Mouse (Mus musculus) midbrain, embryonic 11.5 days (tissue): ENCODE results near the gene Cdca3. TPM values are rescaled to one million over a fixed set of nuclear protein-coding genes. Genes with fewer than 3 reads are reported as not detected.
A peak's percentile ranks its signal among the peaks of the same experiment; 100 is the strongest.
"Not testable (repeated sequence)": the region's sequence is repeated elsewhere in the genome, so short reads cannot be mapped to it uniquely, and the experiment has no call there.

Experiments used
- ATAC-seq: fragments of 200-750 bp; cut with Nextera tagmentation; 2 replicates; pipeline ENCODE4 v1.8.0; 2017; ENCODE audit warnings: moderate TSS enrichment, moderate library complexity; ENCODE audit not compliant: low FRiP score
- DNase-seq: peaks from one replicate; pipeline ENCODE4 v3.0.0; 2015; ENCODE audit warnings: low spot score; ENCODE audit errors: missing footprints
- H3K27ac ChIP-seq: fragments of 300-500 bp; sonication (generic); 2 replicates; pipeline ENCODE4 v1.5.1; 2014; ENCODE audit warnings: low read depth, low read length
- H3K27me3 ChIP-seq: fragments of 300-500 bp; sonication (generic); 2 replicates; pipeline ENCODE4 v1.6.1; 2014; ENCODE audit warnings: mild to moderate bottlenecking, low read length, moderate library complexity, mixed read lengths; ENCODE audit not compliant: control insufficient read depth, insufficient read depth
- H3K36me3 ChIP-seq: fragments of 300-500 bp; sonication (generic); 2 replicates; pipeline ENCODE4 v1.6.1; 2014; ENCODE audit warnings: mild to moderate bottlenecking, low read length, moderate library complexity, mixed read lengths; ENCODE audit not compliant: control insufficient read depth, insufficient read depth
- H3K4me1 ChIP-seq: fragments of 300-500 bp; sonication (generic); 2 replicates; pipeline ENCODE4 v1.6.1; 2014; ENCODE audit warnings: low read length; ENCODE audit not compliant: control insufficient read depth, insufficient read depth
- H3K4me2 ChIP-seq: fragments of 300-500 bp; sonication (generic); 2 replicates; pipeline ENCODE4 v1.6.1; 2014; ENCODE audit warnings: mild to moderate bottlenecking, moderate library complexity
- H3K4me3 ChIP-seq: fragments of 300-500 bp; sonication (generic); 2 replicates; pipeline ENCODE4 v1.5.1; 2014; ENCODE audit warnings: low read depth, low read length
- H3K9ac ChIP-seq: fragments of 300-500 bp; sonication (generic); 2 replicates; pipeline ENCODE4 v1.6.1; 2014; ENCODE audit warnings: low read length
- H3K9me3 ChIP-seq: fragments of 300-500 bp; sonication (generic); 2 replicates; pipeline ENCODE4 v1.6.1; 2016; ENCODE audit warnings: low read length; ENCODE audit not compliant: control insufficient read depth
- WGBS: fragments of 180-500 bp; shearing (Covaris S2); extraction: QIAGEN DNeasy Blood & Tissue Kit; methylation state at CpG from one replicate; pipeline ENCODE4 v1.1.7; 2014; 5-methylcytosine and 5-hydroxymethylcytosine counted together
- polyA plus RNA-seq: library from polyadenylated mRNA; unstranded; fragments of >200 nt; fragmentation: Nextera tagmentation; extraction: Ambion mirVana; gene quantifications from 2 replicates; pipeline ENCODE4 v1.2.1, GENCODE M21; 2014

Cdca3 gene
- polyA plus RNA-seq, 1 experiment from 2014 or later, result 244 TPM

GRCm38 (mm10) chr6:124795781-124796180 lies 33.6 kb upstream of the Cdca3 start:
- DNase-seq (peak; percentile 61), ATAC-seq (no peak)
- no peaks in the 10 kb centered on the region for H3K4me1 ChIP-seq
- H3K27me3 ChIP-seq, result no peaks in the 10 kb centered on the region
- no peak overlapping the region for H3K4me2 ChIP-seq
- no peak overlapping the region for H3K4me3 ChIP-seq
- 86% methylated on average over 4 of the region's 4 CpGs for WGBS
- H3K36me3 ChIP-seq, result no peaks in the 10 kb centered on the region
- no peak overlapping the region for H3K27ac ChIP-seq
- no peaks in the 10 kb centered on the region for H3K9me3 ChIP-seq
- H3K9ac ChIP-seq, result no peak overlapping the region

DNA sequence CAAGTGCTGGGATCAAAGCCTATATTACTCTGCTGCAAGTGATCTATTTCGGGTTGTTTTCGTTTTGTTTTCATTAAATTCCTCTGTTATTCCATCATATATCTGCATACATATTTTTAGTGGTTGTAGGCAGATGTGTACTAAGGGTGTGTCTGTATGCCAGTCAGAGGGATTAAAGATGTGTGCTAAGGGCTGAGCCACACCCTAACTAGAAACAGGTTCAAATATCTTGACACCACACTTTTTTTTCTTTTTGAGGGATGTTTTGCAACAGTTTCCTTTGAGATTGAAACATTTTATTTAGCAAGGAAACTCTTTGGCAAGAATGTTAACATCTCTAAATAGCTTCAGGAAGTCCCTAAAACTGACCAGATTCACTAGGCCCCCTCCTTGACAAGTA lies 33.1 kb upstream of the Cdca3 start:
- H3K4me1 ChIP-seq, result no peaks in the 10 kb centered on the region
- H3K4me2 ChIP-seq, result no peak overlapping the region
- H3K4me3 ChIP-seq, result no peak overlapping the region
- no peak overlapping the region for H3K27ac ChIP-seq
- peak; percentile 23 for DNase-seq
- no peaks in the 10 kb centered on the region for H3K36me3 ChIP-seq
- ATAC-seq, result no peak
- no peaks in the 10 kb centered on the region for H3K9me3 ChIP-seq
- no peak overlapping the region for H3K9ac ChIP-seq
- no peaks in the 10 kb centered on the region for H3K27me3 ChIP-seq
- WGBS, result 77% methylated on average over 2 of the region's 2 CpGs

DNA sequence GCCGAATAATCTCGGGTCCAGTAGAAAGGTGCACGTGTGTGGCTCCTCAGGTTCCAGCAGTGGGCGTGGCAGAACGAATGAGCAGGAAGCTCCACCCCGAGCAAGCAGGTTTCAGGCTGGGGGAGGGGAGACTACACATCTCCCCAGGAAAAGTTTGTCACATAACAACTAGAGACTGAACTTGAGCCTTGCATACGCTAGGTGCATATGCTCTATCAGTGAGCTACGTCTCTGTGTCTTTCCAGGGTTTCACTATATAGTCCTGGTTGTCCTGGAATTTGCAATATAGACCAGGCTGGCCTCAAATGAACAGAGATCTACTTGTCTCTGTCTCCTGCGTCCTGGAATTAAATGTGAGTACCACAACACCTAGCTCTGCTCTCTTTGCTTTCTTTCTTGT lies 26.9 kb upstream of the Cdca3 start:
- not testable (repeated sequence) for H3K4me1 ChIP-seq, ATAC-seq, H3K27me3 ChIP-seq, H3K9ac ChIP-seq, H3K27ac ChIP-seq, H3K4me3 ChIP-seq, H3K9me3 ChIP-seq, H3K36me3 ChIP-seq, H3K4me2 ChIP-seq
- peak; percentile 85 for DNase-seq
- WGBS, result 12% methylated on average over 6 of the region's 9 CpGs

GRCm38 (mm10) chr6:124803061-124803460 lies 26.3 kb upstream of the Cdca3 start:
- no peak overlapping the region for H3K4me2 ChIP-seq
- no peaks in the 10 kb centered on the region for H3K36me3 ChIP-seq
- peaks cover 3% of the 10 kb centered on the region; the same call in 1 of the 2 replicates for H3K4me1 ChIP-seq
- H3K27ac ChIP-seq, result no peak overlapping the region
- H3K4me3 ChIP-seq, result no peak overlapping the region
- ATAC-seq (no peak), DNase-seq (peak; percentile 57)
- H3K27me3 ChIP-seq, result no peaks in the 10 kb centered on the region
- no peak overlapping the region for H3K9ac ChIP-seq
- WGBS, result 72% methylated on average over 3 of the region's 3 CpGs
- no peaks in the 10 kb centered on the region for H3K9me3 ChIP-seq

- not testable (repeated sequence) for H3K4me3 ChIP-seq, H3K27ac ChIP-seq, H3K27me3 ChIP-seq, H3K4me2 ChIP-seq, H3K9me3 ChIP-seq, H3K4me1 ChIP-seq, H3K9ac ChIP-seq, ATAC-seq, H3K36me3 ChIP-seq
- 95% methylated on average over 4 of the region's 4 CpGs for WGBS
- DNase-seq, result peak; percentile 75
Measured at GRCm38 (mm10) chr6:124803691-124804090, 25.7 kb upstream of the Cdca3 start.

DNA sequence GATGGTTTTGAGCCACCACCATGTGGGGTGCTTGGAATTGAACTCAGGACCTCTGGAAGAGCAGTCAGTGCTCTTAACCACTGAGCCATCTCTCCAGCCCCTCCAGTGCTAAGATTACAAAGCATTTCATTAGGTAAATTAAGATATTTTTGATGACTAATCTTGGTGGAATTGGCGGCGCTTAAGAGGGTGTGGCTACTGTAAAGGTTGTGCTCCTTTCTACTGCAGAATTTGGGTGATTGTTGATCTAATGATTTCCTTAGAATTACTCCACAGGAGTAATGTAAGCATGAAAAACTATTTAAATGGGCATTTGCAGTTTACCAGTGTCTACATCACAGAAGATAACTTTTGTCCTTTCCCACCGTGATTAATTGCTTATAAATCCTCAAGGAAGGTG lies 25.0 kb upstream of the Cdca3 start:
- Histone ChIP-seq H3K4me2 (no peak overlapping the region), H3K36me3 (no peaks in the 10 kb centered on the region), H3K4me1 (peaks cover 10% of the 10 kb centered on the region), H3K4me3 (no peak overlapping the region), H3K27ac (no peak overlapping the region), H3K9ac (no peak overlapping the region), H3K9me3 (no peaks in the 10 kb centered on the region), H3K27me3 (no peaks in the 10 kb centered on the region)
- DNase-seq (no peak), ATAC-seq (no peak)
- 92% methylated on average over 3 of the region's 3 CpGs for WGBS

DNA sequence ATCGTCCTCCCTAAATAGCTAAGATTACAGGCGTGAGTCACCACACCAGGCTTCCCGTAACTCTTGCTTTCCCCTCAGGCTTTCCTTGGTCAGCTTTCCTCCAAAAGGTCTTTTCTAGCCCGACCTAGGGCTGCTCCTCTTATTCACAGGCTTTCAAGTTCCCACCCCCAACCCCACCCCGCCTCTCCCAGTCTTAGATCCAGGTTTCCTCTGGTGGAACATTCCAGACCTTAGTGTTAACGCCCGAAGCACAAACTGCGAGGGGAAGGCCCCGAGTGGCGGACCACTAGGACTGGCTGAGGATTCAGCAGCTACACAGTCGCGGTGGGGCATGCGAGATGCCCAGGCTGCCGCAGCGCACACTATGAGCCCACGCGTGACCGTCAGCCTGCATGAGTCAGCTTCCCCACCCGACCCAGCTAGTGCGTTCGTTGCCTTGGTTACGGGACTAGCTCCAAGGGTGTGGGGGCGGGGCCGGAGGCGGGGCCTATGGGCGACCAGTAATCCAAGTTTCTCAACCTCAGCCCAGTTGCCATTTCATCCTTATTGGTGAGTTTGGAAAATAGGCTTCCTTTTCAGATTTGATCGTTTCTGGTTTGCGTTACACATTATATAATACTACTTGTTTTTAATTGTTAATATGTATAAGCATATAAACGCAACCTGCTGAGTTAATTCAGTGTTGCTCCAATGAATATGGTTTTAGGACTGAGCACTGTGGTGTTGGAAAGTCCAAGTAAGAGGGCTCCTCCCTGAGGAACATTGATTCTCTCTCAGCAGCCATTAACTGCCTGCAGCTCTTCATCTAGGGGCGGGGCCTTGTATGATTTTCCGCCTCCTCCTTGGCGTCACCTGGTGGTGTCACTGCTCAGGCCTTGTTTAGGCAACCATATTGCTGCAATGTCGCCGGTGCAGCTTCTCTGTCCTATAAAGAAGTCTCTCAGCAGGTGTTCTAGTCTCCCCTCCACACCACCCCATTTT lies 23.7 kb upstream of the Cdca3 start:
- Histone ChIP-seq H3K4me2 (peak overlapping the region; percentile 47), H3K4me3 (peak overlapping the region; percentile 22), H3K27me3 (no peaks in the 10 kb centered on the region), H3K4me1 (peaks cover 20% of the 10 kb centered on the region), H3K27ac (peak overlapping the region; percentile 40; the same call in 1 of the 2 replicates), H3K36me3 (no peaks in the 10 kb centered on the region), H3K9me3 (no peaks in the 10 kb centered on the region), H3K9ac (peak overlapping the region; percentile 37; the same call in 1 of the 2 replicates)
- peak; percentile 77 for ATAC-seq
- peak; percentile 99 for DNase-seq
- 3% methylated on average over 34 of the region's 34 CpGs for whole genome bisulfite sequencing

DNA sequence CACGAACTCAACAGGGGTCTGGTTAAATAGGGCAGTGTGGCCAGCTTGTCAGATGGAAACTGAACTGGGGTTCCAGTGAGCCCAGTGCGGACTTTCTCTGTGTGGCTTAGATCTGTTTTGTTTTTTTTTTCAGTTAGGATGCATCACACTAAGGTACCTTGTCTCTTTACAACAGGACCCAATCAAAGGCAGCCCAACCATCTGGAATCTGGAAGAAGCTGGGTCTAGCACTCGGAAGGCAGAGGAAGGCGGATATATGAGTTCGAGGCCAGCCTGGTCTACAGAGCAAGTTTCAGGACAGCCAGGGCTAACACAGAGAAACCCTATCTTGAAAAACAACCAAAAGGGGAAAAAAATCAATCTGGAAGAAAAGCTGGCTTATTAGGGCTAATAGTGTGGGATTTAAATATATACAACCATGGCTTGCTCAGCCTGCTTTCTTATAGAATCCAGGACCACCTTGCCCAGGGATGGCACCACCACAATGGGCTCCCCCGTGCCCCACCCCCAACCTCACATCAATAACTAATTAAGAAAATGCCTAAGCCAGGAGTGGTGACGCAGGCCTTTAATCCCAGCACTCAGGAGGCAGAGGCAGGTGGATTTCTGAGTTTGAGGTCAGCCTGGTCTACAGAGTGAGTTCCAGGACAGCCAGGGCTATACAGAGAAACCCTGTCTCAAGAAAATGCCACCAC lies 22.8 kb upstream of the Cdca3 start:
- Histone ChIP-seq H3K9me3 (no peaks in the 10 kb centered on the region), H3K27ac (no peak overlapping the region; the same call in 1 of the 2 replicates), H3K4me1 (peaks cover 20% of the 10 kb centered on the region), H3K4me2 (peak overlapping the region; percentile 47; the same call in 1 of the 2 replicates), H3K9ac (no peak overlapping the region), H3K4me3 (no peak overlapping the region), H3K36me3 (peaks cover 3% of the 10 kb centered on the region), H3K27me3 (no peaks in the 10 kb centered on the region)
- 74% methylated on average over 7 of the region's 7 CpGs for WGBS
- DNase-seq (peak; percentile 81), ATAC-seq (no peak)

DNA sequence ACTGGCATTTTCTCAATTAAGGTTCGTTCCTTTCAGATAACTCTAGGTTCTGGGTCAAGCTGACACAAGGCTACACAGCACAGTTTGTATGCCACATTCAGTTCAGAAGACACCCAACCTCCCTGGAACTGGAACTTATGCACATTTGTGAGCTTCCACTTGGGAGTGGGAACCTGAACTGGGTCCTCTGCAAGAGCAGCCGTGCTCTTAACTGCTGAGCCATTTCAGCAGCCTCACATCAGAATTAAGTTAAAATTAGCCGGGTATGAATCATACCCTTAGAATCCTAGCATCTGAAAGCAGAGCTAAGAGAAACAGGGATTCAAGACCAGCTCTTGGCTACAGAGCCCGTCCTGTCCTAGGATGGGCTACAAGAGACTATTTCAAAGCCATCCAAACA lies 22.0 kb upstream of the Cdca3 start:
- H3K4me3 ChIP-seq, result no peak overlapping the region
- 90% methylated on average over 4 of the region's 4 CpGs for WGBS
- H3K27me3 ChIP-seq, result no peaks in the 10 kb centered on the region
- H3K27ac ChIP-seq, result no peak overlapping the region
- H3K4me1 ChIP-seq, result peaks cover 23% of the 10 kb centered on the region
- H3K4me2 ChIP-seq, result no peak overlapping the region
- H3K36me3 ChIP-seq, result peaks cover 9% of the 10 kb centered on the region
- DNase-seq, result peak; percentile 75
- H3K9ac ChIP-seq, result no peak overlapping the region
- H3K9me3 ChIP-seq, result no peaks in the 10 kb centered on the region
- no peak for ATAC-seq
